Mouse (Mus musculus) thymus, adult 18-20 months (tissue): ENCODE results near the gene Nme3.
A peak's percentile ranks its signal among the peaks of the same experiment; 100 is the strongest.
"Not testable (repeated sequence)": the region's sequence is repeated elsewhere in the genome, so short reads cannot be mapped to it uniquely, and the experiment has no call there.

Source experiments
- DNase-seq, 2 experiments: peaks; one replicate each; pipeline ENCODE4 v3.0.0; 2022; ENCODE audit warnings: mixed read lengths in 2 of 2

Nme3 gene

GRCm38 (mm10) chr17:24902124-24902523, 5.8 kb downstream of the Nme3 start:
- no peak for DNase-seq

- no peak for DNase-seq
Observed at GRCm38 (mm10) chr17:24902671-24903474, 6.6 kb downstream of the Nme3 start.

GRCm38 (mm10) chr17:24903767-24904166, 7.5 kb downstream of the Nme3 start:
- no peak for DNase-seq

GRCm38 (mm10) chr17:24907591-24907990, 11.3 kb downstream of the Nme3 start:
- no peak for DNase-seq

GRCm38 (mm10) chr17:24913984-24914383, 17.7 kb downstream of the Nme3 start:
- DNase-seq, result no peak

GRCm38 (mm10) chr17:24923246-24923645, 26.9 kb downstream of the Nme3 start:
- DNase-seq, result no peak

GRCm38 (mm10) chr17:24929506-24929905, 33.2 kb downstream of the Nme3 start:
- DNase-seq, result no peak

GRCm38 (mm10) chr17:24932431-24932830, 36.1 kb downstream of the Nme3 start:
- no peak for DNase-seq

GRCm38 (mm10) chr17:24933163-24933562, 36.9 kb downstream of the Nme3 start:
- DNase-seq, result no peak

GRCm38 (mm10) chr17:24934926-24935325, 38.6 kb downstream of the Nme3 start:
- no peak for DNase-seq

- DNase-seq, result no peak
Observed at GRCm38 (mm10) chr17:24935666-24936065, 39.4 kb downstream of the Nme3 start.

- DNase-seq, result peak; percentile 89 to 91
Observed at GRCm38 (mm10) chr17:24936259-24937237, 40.2 kb downstream of the Nme3 start, which contains the start of gene Mapk8ip3. TSS of gene Mapk8ip3 (minus strand) at chr17:24936977.

- no peak for DNase-seq
Observed at GRCm38 (mm10) chr17:24937266-24937665, 41.0 kb downstream of the Nme3 start.

GRCm38 (mm10) chr17:24942453-24942852, 46.2 kb downstream of the Nme3 start:
- peak; percentile 9 to 12 for DNase-seq

- DNase-seq, result no peak
Observed at GRCm38 (mm10) chr17:24943036-24943435, 46.7 kb downstream of the Nme3 start.

GRCm38 (mm10) chr17:24943589-24943988, 47.3 kb downstream of the Nme3 start:
- DNase-seq, result not testable (repeated sequence)
